Mouse (Mus musculus) CH12.LX (cell line): ENCODE measurements around the gene Prim1. TPM values are rescaled to one million over a fixed set of nuclear protein-coding genes. Genes with fewer than 3 reads are reported as not detected.

ENCODE experiments used
- DNase-seq: peaks from one replicate; pipeline ENCODE4 v3.0.0-alpha.2; 2013; ENCODE audit errors: extremely low read depth
- H3K27ac ChIP-seq: 2 replicates; pipeline ENCODE4 v1.5.1; 2012; ENCODE audit warnings: low read depth, mild to moderate bottlenecking, control low read depth, moderate library complexity; ENCODE audit not compliant: insufficient read depth
- H3K27me3 ChIP-seq: replicated peaks from 2 replicates; pipeline ENCODE3; 2012; ENCODE audit warnings: inconsistent platforms
- H3K36me3 ChIP-seq, 2 experiments: replicated peaks in 1 of 2; 2 replicates each; pipeline versions ENCODE3 to v1.6.1; 2012; ENCODE audit warnings: inconsistent platforms in 1 of 2, low read length in 1 of 2, mild to moderate bottlenecking in 1 of 2, mixed read lengths in 1 of 2, moderate library complexity in 1 of 2; ENCODE audit not compliant: control insufficient read depth in 1 of 2, insufficient read depth in 1 of 2
- H3K4me1 ChIP-seq, 2 experiments: 2 replicates each; pipeline ENCODE4 v1.6.1; 2012; ENCODE audit warnings: inconsistent platforms in 1 of 2, moderate library complexity in 1 of 2; ENCODE audit not compliant: insufficient read depth in 2 of 2, control insufficient read depth in 1 of 2
- H3K4me2 ChIP-seq: 2 replicates; pipeline ENCODE4 v1.6.1; 2012; ENCODE audit warnings: low read depth, mild to moderate bottlenecking, control low read depth; ENCODE audit not compliant: poor library complexity, insufficient read depth, severe bottlenecking
- H3K4me3 ChIP-seq, 3 experiments: fragments of 150-350 bp in 1 of 3; sonication (generic) in 1 of 3; replicated peaks in 1 of 3; 2 replicates each; pipeline versions ENCODE3 to v1.5.1; 2011 to 2012; ENCODE audit warnings: low read depth in 2 of 3, low read length in 2 of 3, mild to moderate bottlenecking in 2 of 3, moderate library complexity in 2 of 3, control low read depth in 1 of 3, improper control_type of control experiment in 1 of 3, inconsistent platforms in 1 of 3, mixed read lengths in 1 of 3; ENCODE audit not compliant: poor library complexity in 1 of 3
- H3K79me2 ChIP-seq: replicated peaks from 2 replicates; pipeline ENCODE4 v1.6.1; 2012; ENCODE audit warnings: mild to moderate bottlenecking, moderate library complexity; ENCODE audit not compliant: control insufficient read depth, poor library complexity, insufficient read depth, severe bottlenecking; ENCODE audit errors: extremely low read depth
- H3K9ac ChIP-seq: 2 replicates; pipeline ENCODE4 v1.6.1; 2012; ENCODE audit warnings: low read depth, mild to moderate bottlenecking, control low read depth, moderate library complexity; ENCODE audit not compliant: insufficient read depth
- H3K9me3 ChIP-seq: replicated peaks from 2 replicates; pipeline ENCODE3; 2012; ENCODE audit warnings: low read length, inconsistent platforms, mixed read lengths
- CHD2 ChIP-seq: IDR thresholded peaks from 2 replicates; pipeline ENCODE4 v1.6.1; 2011; ENCODE audit warnings: low read length, improper control_type of control experiment
- E2F4 ChIP-seq: IDR thresholded peaks from 2 replicates; pipeline ENCODE4 v1.6.1; 2011; ENCODE audit warnings: low read depth, low read length, improper control_type of control experiment; ENCODE audit not compliant: insufficient replicate concordance
- ELF1 ChIP-seq: IDR thresholded peaks from 2 replicates; pipeline ENCODE4 v1.6.1; 2014; ENCODE audit warnings: low read depth, mild to moderate bottlenecking, inconsistent platforms, low read length, improper control_type of control experiment
- EP300 ChIP-seq: IDR thresholded peaks from 2 replicates; pipeline ENCODE4 v1.6.1; 2011; ENCODE audit warnings: low read length, improper control_type of control experiment
- IRF4 ChIP-seq: IDR thresholded peaks from 2 replicates; pipeline ENCODE4 v1.6.1; 2014; ENCODE audit warnings: low read depth, mild to moderate bottlenecking, inconsistent platforms, low read length, improper control_type of control experiment
- JUN ChIP-seq: IDR thresholded peaks from 2 replicates; pipeline ENCODE4 v1.6.1; 2011; ENCODE audit warnings: low read depth, mild to moderate bottlenecking, low read length, improper control_type of control experiment, moderate library complexity; ENCODE audit not compliant: insufficient read depth
- JUND ChIP-seq: conservative IDR thresholded peaks from 2 replicates; pipeline ENCODE4 v1.6.1; 2011; ENCODE audit warnings: low read depth, low read length, improper control_type of control experiment
- KAT2A ChIP-seq: IDR thresholded peaks from 2 replicates; pipeline ENCODE4 v1.6.1; 2012; ENCODE audit warnings: low read length, improper control_type of control experiment, inconsistent platforms; ENCODE audit not compliant: insufficient replicate concordance
- MAFK ChIP-seq: IDR thresholded peaks from 2 replicates; pipeline ENCODE4 v1.6.1; 2011; ENCODE audit warnings: low read length, improper control_type of control experiment; ENCODE audit not compliant: insufficient replicate concordance
- MAX ChIP-seq: IDR thresholded peaks from 2 replicates; pipeline ENCODE4 v1.6.1; 2011; ENCODE audit warnings: low read length, improper control_type of control experiment
- MXI1 ChIP-seq: IDR thresholded peaks from 2 replicates; pipeline ENCODE4 v1.6.1; 2011; ENCODE audit warnings: mild to moderate bottlenecking, low read depth, low read length, improper control_type of control experiment
- MYC ChIP-seq: IDR thresholded peaks from 2 replicates; pipeline ENCODE4 v1.6.1; 2011; ENCODE audit warnings: low read depth, mild to moderate bottlenecking, improper control_type of control experiment, low read length
- NRF1 ChIP-seq: IDR thresholded peaks from 2 replicates; pipeline ENCODE4 v1.6.1; 2014; ENCODE audit warnings: low read depth, mild to moderate bottlenecking, inconsistent platforms, low read length, improper control_type of control experiment, moderate library complexity
- POLR2A ChIP-seq: IDR thresholded peaks from 2 replicates; pipeline ENCODE4 v1.6.1; 2011; ENCODE audit warnings: low read depth, mild to moderate bottlenecking, improper control_type of control experiment, low read length
- SIN3A ChIP-seq: IDR thresholded peaks from 2 replicates; pipeline ENCODE4 v1.6.1; 2012; ENCODE audit warnings: low read length, improper control_type of control experiment, inconsistent platforms
- TCF12 ChIP-seq: IDR thresholded peaks from 2 replicates; pipeline ENCODE4 v1.6.1; 2014; ENCODE audit warnings: low read depth, mild to moderate bottlenecking, inconsistent platforms, low read length, improper control_type of control experiment
- USF1 ChIP-seq: IDR thresholded peaks from 2 replicates; pipeline ENCODE4 v1.6.1; 2014; ENCODE audit warnings: low read depth, mild to moderate bottlenecking, inconsistent platforms, low read length, improper control_type of control experiment
- USF2 ChIP-seq: conservative IDR thresholded peaks from 2 replicates; pipeline ENCODE4 v1.6.1; 2011; ENCODE audit warnings: low read depth, low read length, improper control_type of control experiment
- dilution Hi-C: fragments of 300-500 bp; cut with MboI; formaldehyde crosslinking; loops from 2 replicates; pipeline ENCODE4 v1.14.3; 2020; ENCODE audit warnings: low sequenced_read_pairs; ENCODE audit not compliant: extremely low pct_unique_long_range_greater_than_20kb, extremely low pct_ligation_motif_present
- in situ Hi-C: fragments of 300-500 bp; cut with MboI; formaldehyde crosslinking; loops from 3 replicates; pipeline ENCODE4 v1.14.3; 2019; ENCODE audit warnings: low sequenced_read_pairs, low pct_ligation_motif_present, low pct_unique_long_range_greater_than_20kb, mixed read lengths
- polyA plus RNA-seq: library from polyadenylated mRNA; unstranded; fragments of >175 nt; gene quantifications from 2 replicates; pipeline ENCODE4 v1.2.1, GENCODE M21; 2012; ENCODE audit warnings: low read depth; ENCODE audit not compliant: insufficient read length
- total RNA-seq, 2 experiments: library from RNA; depleted of rRNA; stranded (reverse); fragments of 300-350 nt in 1 of 2; fragments of >200 nt in 1 of 2; gene quantifications; 2 replicates each; pipeline ENCODE4 v1.2.3; 2012 to 2014

Gene Prim1
- total and polyA plus RNA-seq, 3 experiments = 69.5 to 151 (median 102) TPM

DNA sequence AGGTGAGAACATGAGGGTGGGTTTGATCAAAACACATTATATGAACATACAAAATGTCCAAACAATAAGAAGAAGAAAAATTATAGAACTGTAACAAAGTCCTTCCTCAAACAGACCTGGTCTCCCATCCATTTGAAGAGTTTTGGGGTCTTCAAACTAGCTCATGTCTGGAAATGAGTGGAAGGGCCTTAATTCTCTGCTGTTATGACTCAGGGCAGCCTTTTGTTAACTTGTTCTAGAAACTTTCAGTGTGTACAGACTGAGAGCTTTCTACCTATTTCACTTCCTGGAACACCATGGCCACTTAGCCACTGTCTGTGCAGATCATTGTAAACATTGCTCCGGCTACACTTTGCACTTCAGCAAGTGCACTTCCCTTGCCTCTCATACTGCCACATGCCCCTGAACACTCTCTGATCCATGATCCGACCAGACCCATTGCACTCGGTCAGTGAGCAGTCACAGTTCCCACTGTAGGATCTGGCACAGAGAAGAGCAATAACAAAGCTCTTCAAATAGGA lies 11.6 kb upstream of the Prim1 start:
- dilution Hi-C loops = no loop called here
- H3K4me1 ChIP-seq = peaks cover 2 to 3% of the 10 kb centered on the region in 2 experiments; a peak in 1 of 4 replicates
- peaks cover under 1% of the 10 kb centered on the region for H3K9me3 ChIP-seq
- H3K36me3 ChIP-seq = no peaks in the 10 kb centered on the region
- no peaks in the 10 kb centered on the region for H3K27me3 ChIP-seq
- H3K4me2 ChIP-seq = no peak overlapping the region
- TF ChIP-seq USF1 (no peak), ELF1 (peak; percentile 49; the same call in 1 of the 2 replicates), EP300 (peak; percentile 40; the same call in 1 of the 2 replicates), IRF4 (peak; percentile 68; the same call in 1 of the 2 replicates), JUND (peak; percentile 68), MAX (no peak)
- in situ Hi-C loops = no loop called here
- no peak overlapping the region for H3K27ac ChIP-seq
- no peaks in the 10 kb centered on the region for H3K79me2 ChIP-seq
- H3K9ac ChIP-seq = no peak overlapping the region
- DNase-seq = no peak
- no peak overlapping the region for H3K4me3 ChIP-seq

DNA sequence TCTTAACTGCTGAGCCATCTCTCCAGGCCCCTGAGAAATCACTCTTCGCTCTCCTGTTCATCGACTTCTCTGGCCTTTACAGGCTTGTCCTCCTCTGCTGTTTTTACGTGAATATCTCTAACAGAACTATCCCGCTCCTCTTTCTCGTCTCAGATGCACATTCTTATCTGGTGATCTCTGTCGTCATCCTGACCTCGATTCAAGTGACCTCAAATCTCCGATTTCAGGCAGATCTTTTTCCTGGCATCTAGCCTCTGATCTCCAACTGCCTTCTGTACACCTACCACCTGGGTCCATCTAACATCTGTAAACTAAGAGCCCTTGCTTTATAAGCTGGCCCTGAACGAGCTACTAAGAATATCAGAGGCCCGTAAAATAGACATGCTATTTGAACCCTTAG lies 10.1 kb upstream of the Prim1 start:
- no peak overlapping the region for H3K9ac ChIP-seq
- H3K9me3 ChIP-seq = no peaks in the 10 kb centered on the region
- no peak for TF ChIP-seq MYC
- no peak for TF ChIP-seq SIN3A
- TF ChIP-seq CHD2 = no peak
- no peak for TF ChIP-seq USF2
- no peak for TF ChIP-seq JUN
- TF ChIP-seq MAFK = no peak
- no peak for TF ChIP-seq TCF12
- TF ChIP-seq NRF1 = no peak
- no peaks in the 10 kb centered on the region for H3K79me2 ChIP-seq
- H3K4me2 ChIP-seq = no peak overlapping the region
- H3K4me1 ChIP-seq = peaks cover 2 to 3% of the 10 kb centered on the region in 2 experiments; a peak in 1 of 4 replicates
- in situ Hi-C loops (loop anchor here (5.0 kb wide), 1 partner anchor 58 kb away; no protein-coding TSS in a partner anchor), dilution Hi-C loops (no loop called here)
- DNase-seq = no peak
- H3K36me3 ChIP-seq = no peaks in the 10 kb centered on the region
- H3K27me3 ChIP-seq = no peaks in the 10 kb centered on the region
- no peak overlapping the region for H3K4me3 ChIP-seq
- H3K27ac ChIP-seq = no peak overlapping the region

DNA sequence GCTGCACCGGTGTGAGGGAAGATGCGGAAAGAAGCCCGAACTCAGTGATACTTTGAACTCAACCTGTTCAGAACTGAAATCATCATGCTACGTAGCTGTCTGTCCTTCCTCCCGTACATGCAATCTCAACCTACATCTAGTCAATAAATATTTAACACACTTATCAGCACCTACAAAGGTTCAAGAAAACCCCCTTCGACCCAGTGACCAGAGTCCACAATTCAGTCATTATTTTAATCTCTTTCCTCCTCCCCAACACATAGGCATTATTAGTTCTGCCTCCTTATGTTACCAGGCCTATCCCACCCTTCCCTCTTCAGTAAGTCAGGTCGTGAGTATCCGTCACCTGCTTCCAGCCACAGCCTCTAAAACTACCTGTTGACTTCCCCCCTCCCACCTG lies 9.5 kb upstream of the Prim1 start:
- Histone ChIP-seq H3K9ac (no peak overlapping the region), H3K36me3 (no peaks in the 10 kb centered on the region), H3K79me2 (no peaks in the 10 kb centered on the region), H3K4me3 (no peak overlapping the region), H3K4me2 (no peak overlapping the region), H3K27ac (no peak overlapping the region), H3K27me3 (no peaks in the 10 kb centered on the region), H3K4me1 (peaks cover 2 to 3% of the 10 kb centered on the region in 2 experiments; a peak in 1 of 4 replicates), H3K9me3 (no peaks in the 10 kb centered on the region)
- in situ Hi-C loops = loop anchor here (5.0 kb wide), 1 partner anchor 58 kb away; no protein-coding TSS in a partner anchor
- no peak for TF ChIP-seq MAFK
- TF ChIP-seq POLR2A = no peak
- TF ChIP-seq KAT2A = no peak
- TF ChIP-seq MYC = no peak
- TF ChIP-seq E2F4 = no peak
- TF ChIP-seq IRF4 = no peak
- TF ChIP-seq SIN3A = no peak
- TF ChIP-seq MXI1 = no peak
- no peak for TF ChIP-seq ELF1
- no peak for TF ChIP-seq CHD2
- DNase-seq = no peak
- dilution Hi-C loops = no loop called here
